Mouse (Mus musculus): ENCODE data around the gene Egfl8. TPM values are rescaled to one million over a fixed set of nuclear protein-coding genes. Genes with fewer than 3 reads are reported as not detected.

Egfl8 gene
- polyA plus RNA-seq, 1 experiment from 2014 or later = 3.8 TPM

- no peaks in the 10 kb centered on the region for H3K36me3 ChIP-seq (ENCODE audit: control insufficient read depth, insufficient read depth, low read length)
- no peaks in the 10 kb centered on the region for H3K9me3 ChIP-seq (ENCODE audit: control insufficient read depth, low read length)
- WGBS = 72% methylated on average over 3 of the region's 3 CpGs
- H3K4me1 ChIP-seq (replicated peaks; ENCODE audit: control insufficient read depth, insufficient read depth, low read length) = peaks cover 46% of the 10 kb centered on the region
- no peaks in the 10 kb centered on the region for H3K27me3 ChIP-seq (ENCODE audit: control insufficient read depth, insufficient read depth, low read depth, low read length)
- no peak for ATAC-seq (ENCODE audit: low read depth)
- no peak overlapping the region; the same call in 1 of the 2 replicates for H3K9ac ChIP-seq (ENCODE audit: low read length)
- peak overlapping the region; percentile 79; the same call in 1 of the 2 replicates for H3K27ac ChIP-seq (ENCODE audit: low read length)
- no peak overlapping the region for H3K4me3 ChIP-seq (ENCODE audit: low read length)
- H3K4me2 ChIP-seq (ENCODE audit: low read depth, low read length) = peak overlapping the region; percentile 53
Measured at GRCm38 (mm10) chr17:34588767-34589166, 27.0 kb downstream of the Egfl8 start.

GRCm38 (mm10) chr17:34587814-34588213, 28.0 kb downstream of the Egfl8 start:
- H3K9me3 ChIP-seq (ENCODE audit: control insufficient read depth, low read length) = no peaks in the 10 kb centered on the region
- peak overlapping the region; percentile 98 for H3K9ac ChIP-seq (ENCODE audit: low read length)
- peak overlapping the region; percentile 99 for H3K4me2 ChIP-seq (ENCODE audit: low read depth, low read length)
- peak overlapping the region; percentile 98 for H3K27ac ChIP-seq (ENCODE audit: low read length)
- no peaks in the 10 kb centered on the region for H3K27me3 ChIP-seq (ENCODE audit: control insufficient read depth, insufficient read depth, low read depth, low read length)
- ATAC-seq (ENCODE audit: low read depth) = no peak
- H3K4me3 ChIP-seq (ENCODE audit: low read length) = peak overlapping the region; percentile 85
- H3K4me1 ChIP-seq (replicated peaks; ENCODE audit: control insufficient read depth, insufficient read depth, low read length) = peaks cover 46% of the 10 kb centered on the region
- WGBS = 3% methylated on average over 19 of the region's 19 CpGs
- no peaks in the 10 kb centered on the region for H3K36me3 ChIP-seq (ENCODE audit: control insufficient read depth, insufficient read depth, low read length)

DNA sequence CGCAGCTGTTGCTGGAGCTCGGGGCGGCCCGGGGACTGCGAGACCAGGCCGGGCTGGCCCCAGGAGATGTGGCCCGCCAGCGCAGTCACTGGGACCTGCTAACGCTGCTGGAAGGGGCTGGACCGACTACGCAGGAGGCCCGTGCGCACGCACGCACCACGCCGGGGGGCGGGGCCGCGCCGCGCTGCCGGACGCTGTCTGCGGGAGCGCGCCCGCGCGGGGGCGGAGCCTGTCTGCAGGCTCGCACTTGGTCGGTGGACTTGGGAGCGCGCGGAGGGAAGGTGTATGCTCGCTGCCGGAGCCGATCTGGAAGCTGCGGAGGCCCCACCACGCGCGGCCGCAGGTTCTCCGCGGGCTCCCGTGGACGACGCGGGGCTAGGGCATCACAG, 28.4 kb downstream of the Egfl8 start:
- peak overlapping the region; percentile 98 for H3K27ac ChIP-seq (ENCODE audit: low read length)
- under 1% methylated on average over 30 of the region's 50 CpGs for WGBS
- H3K4me3 ChIP-seq (ENCODE audit: low read length) = peak overlapping the region; percentile 85
- peak overlapping the region; percentile 99 for H3K4me2 ChIP-seq (ENCODE audit: low read depth, low read length)
- no peaks in the 10 kb centered on the region for H3K36me3 ChIP-seq (ENCODE audit: control insufficient read depth, insufficient read depth, low read length)
- peak; percentile 86 for ATAC-seq (ENCODE audit: low read depth)
- H3K4me1 ChIP-seq (replicated peaks; ENCODE audit: control insufficient read depth, insufficient read depth, low read length) = peaks cover 46% of the 10 kb centered on the region
- peak overlapping the region; percentile 98 for H3K9ac ChIP-seq (ENCODE audit: low read length)
- H3K9me3 ChIP-seq (ENCODE audit: control insufficient read depth, low read length) = no peaks in the 10 kb centered on the region
- H3K27me3 ChIP-seq (ENCODE audit: control insufficient read depth, insufficient read depth, low read depth, low read length) = no peaks in the 10 kb centered on the region

- Histone ChIP-seq H3K4me3 (ENCODE audit: low read length) (peak overlapping the region; percentile 85), H3K9me3 (ENCODE audit: control insufficient read depth, low read length) (no peaks in the 10 kb centered on the region), H3K27me3 (ENCODE audit: control insufficient read depth, insufficient read depth, low read depth, low read length) (no peaks in the 10 kb centered on the region), H3K36me3 (ENCODE audit: control insufficient read depth, insufficient read depth, low read length) (no peaks in the 10 kb centered on the region), H3K27ac (ENCODE audit: low read length) (peak overlapping the region; percentile 98), H3K4me2 (ENCODE audit: low read depth, low read length) (peak overlapping the region; percentile 99), H3K9ac (ENCODE audit: low read length) (peak overlapping the region; percentile 98), H3K4me1 (replicated peaks; ENCODE audit: control insufficient read depth, insufficient read depth, low read length) (peaks cover 46% of the 10 kb centered on the region)
- WGBS = under 1% methylated on average over 38 of the region's 38 CpGs
- ATAC-seq (ENCODE audit: low read depth) = peak; percentile 82
Measured at GRCm38 (mm10) chr17:34586796-34587422, 28.9 kb downstream of the Egfl8 start.

- no peak for ATAC-seq (ENCODE audit: low read depth)
- peaks cover 40% of the 10 kb centered on the region for H3K4me1 ChIP-seq (replicated peaks; ENCODE audit: control insufficient read depth, insufficient read depth, low read length)
- peak overlapping the region; percentile 85 for H3K4me3 ChIP-seq (ENCODE audit: low read length)
- H3K36me3 ChIP-seq (ENCODE audit: control insufficient read depth, insufficient read depth, low read length) = no peaks in the 10 kb centered on the region
- peak overlapping the region; percentile 99 for H3K4me2 ChIP-seq (ENCODE audit: low read depth, low read length)
- H3K9me3 ChIP-seq (ENCODE audit: control insufficient read depth, low read length) = no peaks in the 10 kb centered on the region
- peak overlapping the region; percentile 98 for H3K9ac ChIP-seq (ENCODE audit: low read length)
- 23% methylated on average over 32 of the region's 32 CpGs for WGBS
- H3K27ac ChIP-seq (ENCODE audit: low read length) = peak overlapping the region; percentile 98
- H3K27me3 ChIP-seq (ENCODE audit: control insufficient read depth, insufficient read depth, low read depth, low read length) = no peaks in the 10 kb centered on the region
Measured at GRCm38 (mm10) chr17:34585877-34586771, 29.6 kb downstream of the Egfl8 start.

- no peak overlapping the region for H3K4me2 ChIP-seq (ENCODE audit: low read depth, low read length)
- H3K27ac ChIP-seq (ENCODE audit: low read length) = no peak overlapping the region
- H3K9me3 ChIP-seq (ENCODE audit: control insufficient read depth, low read length) = no peaks in the 10 kb centered on the region
- H3K4me3 ChIP-seq (ENCODE audit: low read length) = no peak overlapping the region
- no peaks in the 10 kb centered on the region for H3K27me3 ChIP-seq (ENCODE audit: control insufficient read depth, insufficient read depth, low read depth, low read length)
- H3K36me3 ChIP-seq (ENCODE audit: control insufficient read depth, insufficient read depth, low read length) = no peaks in the 10 kb centered on the region
- 94% methylated on average over 8 of the region's 8 CpGs for WGBS
- peaks cover 30% of the 10 kb centered on the region for H3K4me1 ChIP-seq (replicated peaks; ENCODE audit: control insufficient read depth, insufficient read depth, low read length)
- H3K9ac ChIP-seq (ENCODE audit: low read length) = no peak overlapping the region
- no peak for ATAC-seq (ENCODE audit: low read depth)
Measured at GRCm38 (mm10) chr17:34585121-34585520, 30.6 kb downstream of the Egfl8 start.

DNA sequence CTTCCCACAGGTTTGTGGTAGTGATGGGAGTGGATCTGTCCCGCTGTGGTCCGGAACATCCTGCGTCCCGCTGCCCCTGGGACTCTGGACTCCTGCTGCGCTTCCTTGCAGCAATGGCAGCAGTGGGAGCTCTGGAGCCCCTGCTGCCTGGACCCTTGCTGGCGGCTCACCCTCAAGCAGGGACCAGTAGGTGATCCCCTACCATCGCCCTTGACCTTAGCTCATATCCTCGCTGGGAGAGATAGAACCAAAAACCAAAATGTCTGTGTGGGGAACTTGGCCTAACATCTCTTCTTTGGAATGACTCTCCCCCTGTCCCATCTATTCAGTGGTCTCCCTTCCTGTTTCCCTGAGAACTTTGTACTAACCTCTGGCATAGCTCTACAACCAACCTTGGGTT, 32.0 kb downstream of the Egfl8 start:
- Histone ChIP-seq H3K9me3 (ENCODE audit: control insufficient read depth, low read length) (no peaks in the 10 kb centered on the region), H3K36me3 (ENCODE audit: control insufficient read depth, insufficient read depth, low read length) (no peaks in the 10 kb centered on the region), H3K27ac (ENCODE audit: low read length) (no peak overlapping the region), H3K4me3 (ENCODE audit: low read length) (no peak overlapping the region), H3K9ac (ENCODE audit: low read length) (no peak overlapping the region), H3K4me2 (ENCODE audit: low read depth, low read length) (no peak overlapping the region), H3K27me3 (ENCODE audit: control insufficient read depth, insufficient read depth, low read depth, low read length) (no peaks in the 10 kb centered on the region), H3K4me1 (replicated peaks; ENCODE audit: control insufficient read depth, insufficient read depth, low read length) (peaks cover 17% of the 10 kb centered on the region)
- ATAC-seq (ENCODE audit: low read depth) = no peak
- 93% methylated on average over 8 of the region's 8 CpGs for WGBS

GRCm38 (mm10) chr17:34583397-34583796, 32.4 kb downstream of the Egfl8 start:
- Histone ChIP-seq H3K4me1 (replicated peaks; ENCODE audit: control insufficient read depth, insufficient read depth, low read length) (peaks cover 16% of the 10 kb centered on the region), H3K4me2 (ENCODE audit: low read depth, low read length) (no peak overlapping the region), H3K27me3 (ENCODE audit: control insufficient read depth, insufficient read depth, low read depth, low read length) (no peaks in the 10 kb centered on the region), H3K27ac (ENCODE audit: low read length) (no peak overlapping the region), H3K9ac (ENCODE audit: low read length) (no peak overlapping the region), H3K4me3 (ENCODE audit: low read length) (no peak overlapping the region), H3K36me3 (ENCODE audit: control insufficient read depth, insufficient read depth, low read length) (no peaks in the 10 kb centered on the region), H3K9me3 (ENCODE audit: control insufficient read depth, low read length) (no peaks in the 10 kb centered on the region)
- ATAC-seq (ENCODE audit: low read depth) = no peak
- 48% methylated on average over 7 of the region's 7 CpGs for WGBS

GRCm38 (mm10) chr17:34582528-34582927, 33.2 kb downstream of the Egfl8 start:
- no peaks in the 10 kb centered on the region for H3K36me3 ChIP-seq (ENCODE audit: control insufficient read depth, insufficient read depth, low read length)
- WGBS = 80% methylated on average over 12 of the region's 12 CpGs
- no peak overlapping the region for H3K4me2 ChIP-seq (ENCODE audit: low read depth, low read length)
- peaks cover 10% of the 10 kb centered on the region for H3K4me1 ChIP-seq (replicated peaks; ENCODE audit: control insufficient read depth, insufficient read depth, low read length)
- H3K9me3 ChIP-seq (ENCODE audit: control insufficient read depth, low read length) = no peaks in the 10 kb centered on the region
- H3K27ac ChIP-seq (ENCODE audit: low read length) = no peak overlapping the region
- H3K9ac ChIP-seq (ENCODE audit: low read length) = no peak overlapping the region
- no peak overlapping the region for H3K4me3 ChIP-seq (ENCODE audit: low read length)
- H3K27me3 ChIP-seq (ENCODE audit: control insufficient read depth, insufficient read depth, low read depth, low read length) = no peaks in the 10 kb centered on the region
- ATAC-seq (ENCODE audit: low read depth) = no peak

All from lung, embryonic 16.5 days (tissue).